Mouse (Mus musculus): ENCODE data around the gene Gm28038. TPM values are rescaled to one million over a fixed set of nuclear protein-coding genes. Genes with fewer than 3 reads are reported as not detected.

Gene Gm28038
- polyA plus RNA-seq (2014; fragmentation: Nextera tagmentation; extraction: Ambion mirVana), result not detected in 2 replicates

- Histone ChIP-seq H3K36me3 (ENCODE audit: control insufficient read depth, insufficient read depth, low read length) (no peaks in the 10 kb centered on the region), H3K4me2 (no peak within 1 kb of the TSS), H3K9me3 (ENCODE audit: control insufficient read depth, low read length) (no peaks in the 10 kb centered on the region), H3K27ac (ENCODE audit: low read depth, low read length) (no peak within 1 kb of the TSS), H3K4me3 (ENCODE audit: low read depth, low read length) (no peak within 1 kb of the TSS), H3K27me3 (ENCODE audit: control insufficient read depth, insufficient read depth, low read length) (no peaks in the 10 kb centered on the region), H3K9ac (ENCODE audit: low read length) (no peak within 1 kb of the TSS), H3K4me1 (ENCODE audit: control insufficient read depth, insufficient read depth, low read length) (peaks cover 8% of the 10 kb centered on the region)
- ATAC-seq (ENCODE audit: low FRiP score) (no peak), DNase-seq (ENCODE audit: low spot score, missing footprints) (no peak)
- 91% methylated on average over 11 of the region's 11 CpGs for WGBS
Observed at GRCm38 (mm10) chr2:30280743-30281142, at the start of gene Gm28038. Gene Gm28038, plus strand, starts transcription at chr2:30281043.

GRCm38 (mm10) chr2:30235593-30235992 lies 45.2 kb upstream of the Gm28038 start:
- Histone ChIP-seq H3K36me3 (ENCODE audit: control insufficient read depth, insufficient read depth, low read length) (peaks cover 4% of the 10 kb centered on the region; the same call in 1 of the 2 replicates), H3K4me3 (ENCODE audit: low read depth, low read length) (no peak overlapping the region), H3K4me2 (no peak overlapping the region), H3K4me1 (ENCODE audit: control insufficient read depth, insufficient read depth, low read length) (peaks cover 15% of the 10 kb centered on the region), H3K9me3 (ENCODE audit: control insufficient read depth, low read length) (no peaks in the 10 kb centered on the region), H3K9ac (ENCODE audit: low read length) (no peak overlapping the region), H3K27me3 (ENCODE audit: control insufficient read depth, insufficient read depth, low read length) (no peaks in the 10 kb centered on the region), H3K27ac (ENCODE audit: low read depth, low read length) (no peak overlapping the region)
- DNase-seq (ENCODE audit: low spot score, missing footprints) (no peak), ATAC-seq (ENCODE audit: low FRiP score) (no peak)
- 84% methylated on average over 5 of the region's 5 CpGs for WGBS

GRCm38 (mm10) chr2:30236426-30237198 lies 44.2 kb upstream of the Gm28038 start:
- H3K9me3 ChIP-seq (ENCODE audit: control insufficient read depth, low read length), result no peaks in the 10 kb centered on the region
- peaks cover 15% of the 10 kb centered on the region for H3K4me1 ChIP-seq (ENCODE audit: control insufficient read depth, insufficient read depth, low read length)
- peak overlapping the region; percentile 58 for H3K4me3 ChIP-seq (ENCODE audit: low read depth, low read length)
- peak overlapping the region; percentile 67 for H3K4me2 ChIP-seq
- no peaks in the 10 kb centered on the region for H3K27me3 ChIP-seq (ENCODE audit: control insufficient read depth, insufficient read depth, low read length)
- peak; percentile 14 for ATAC-seq (ENCODE audit: low FRiP score)
- WGBS, result 6% methylated on average over 18 of the region's 18 CpGs
- H3K27ac ChIP-seq (ENCODE audit: low read depth, low read length), result peak overlapping the region; percentile 52; the same call in 1 of the 2 replicates
- H3K36me3 ChIP-seq (ENCODE audit: control insufficient read depth, insufficient read depth, low read length), result peaks cover 9% of the 10 kb centered on the region; the same call in 1 of the 2 replicates
- DNase-seq (ENCODE audit: low spot score, missing footprints), result peak; percentile 90
- H3K9ac ChIP-seq (ENCODE audit: low read length), result peak overlapping the region; percentile 81

- H3K27me3 ChIP-seq (ENCODE audit: control insufficient read depth, insufficient read depth, low read length), result no peaks in the 10 kb centered on the region
- under 1% methylated on average over 56 of the region's 67 CpGs for WGBS
- DNase-seq (ENCODE audit: low spot score, missing footprints) (peak; percentile 100), ATAC-seq (ENCODE audit: low FRiP score) (peak; percentile 97)
- H3K36me3 ChIP-seq (ENCODE audit: control insufficient read depth, insufficient read depth, low read length), result peaks cover 9% of the 10 kb centered on the region; the same call in 1 of the 2 replicates
- peak within 1 kb of the TSS; percentile 58 for H3K4me3 ChIP-seq (ENCODE audit: low read depth, low read length)
- peaks cover 15% of the 10 kb centered on the region for H3K4me1 ChIP-seq (ENCODE audit: control insufficient read depth, insufficient read depth, low read length)
- H3K9me3 ChIP-seq (ENCODE audit: control insufficient read depth, low read length), result no peaks in the 10 kb centered on the region
- H3K27ac ChIP-seq (ENCODE audit: low read depth, low read length), result peak within 1 kb of the TSS; percentile 68
- H3K9ac ChIP-seq (ENCODE audit: low read length), result peak within 1 kb of the TSS; percentile 81
- H3K4me2 ChIP-seq, result peak within 1 kb of the TSS; percentile 72
Observed at GRCm38 (mm10) chr2:30237199-30237880, 43.5 kb upstream of the Gm28038 start, which contains the start of gene Lrrc8a. Gene Lrrc8a, plus strand, starts transcription at chr2:30237715.

- Histone ChIP-seq H3K36me3 (ENCODE audit: control insufficient read depth, insufficient read depth, low read length) (peaks cover 9% of the 10 kb centered on the region; the same call in 1 of the 2 replicates), H3K9ac (ENCODE audit: low read length) (peak overlapping the region; percentile 77), H3K9me3 (ENCODE audit: control insufficient read depth, low read length) (no peaks in the 10 kb centered on the region), H3K4me3 (ENCODE audit: low read depth, low read length) (peak overlapping the region; percentile 58), H3K27ac (ENCODE audit: low read depth, low read length) (peak overlapping the region; percentile 68), H3K4me1 (ENCODE audit: control insufficient read depth, insufficient read depth, low read length) (peaks cover 15% of the 10 kb centered on the region), H3K4me2 (peak overlapping the region; percentile 72), H3K27me3 (ENCODE audit: control insufficient read depth, insufficient read depth, low read length) (no peaks in the 10 kb centered on the region)
- no peak for DNase-seq (ENCODE audit: low spot score, missing footprints)
- WGBS, result 2% methylated on average over 19 of the region's 42 CpGs
- peak; percentile 92 for ATAC-seq (ENCODE audit: low FRiP score)
Observed at GRCm38 (mm10) chr2:30237881-30238280, 43.0 kb upstream of the Gm28038 start.

- ATAC-seq (ENCODE audit: low FRiP score), result no peak
Observed at GRCm38 (mm10) chr2:30238906-30239465, 41.9 kb upstream of the Gm28038 start.

GRCm38 (mm10) chr2:30239777-30240176 lies 41.1 kb upstream of the Gm28038 start:
- ATAC-seq (ENCODE audit: low FRiP score) (no peak), DNase-seq (ENCODE audit: low spot score, missing footprints) (no peak)
- H3K4me2 ChIP-seq, result no peak overlapping the region
- H3K27me3 ChIP-seq (ENCODE audit: control insufficient read depth, insufficient read depth, low read length), result no peaks in the 10 kb centered on the region
- no peak overlapping the region for H3K4me3 ChIP-seq (ENCODE audit: low read depth, low read length)
- peaks cover 15% of the 10 kb centered on the region; the same call in 1 of the 2 replicates for H3K36me3 ChIP-seq (ENCODE audit: control insufficient read depth, insufficient read depth, low read length)
- H3K27ac ChIP-seq (ENCODE audit: low read depth, low read length), result no peak overlapping the region
- no peaks in the 10 kb centered on the region for H3K9me3 ChIP-seq (ENCODE audit: control insufficient read depth, low read length)
- 92% methylated on average over 4 of the region's 4 CpGs for WGBS
- no peak overlapping the region for H3K9ac ChIP-seq (ENCODE audit: low read length)
- peaks cover 15% of the 10 kb centered on the region for H3K4me1 ChIP-seq (ENCODE audit: control insufficient read depth, insufficient read depth, low read length)

More at GRCm38 (mm10) chr2:30238906-30239465, 41.9 kb upstream of the Gm28038 start:
- Histone ChIP-seq H3K9ac (ENCODE audit: low read length) (peak overlapping the region; percentile 77), H3K9me3 (ENCODE audit: control insufficient read depth, low read length) (no peaks in the 10 kb centered on the region), H3K4me3 (ENCODE audit: low read depth, low read length) (peak overlapping the region; percentile 58), H3K27ac (ENCODE audit: low read depth, low read length) (no peak overlapping the region), H3K4me2 (peak overlapping the region; percentile 72), H3K36me3 (ENCODE audit: control insufficient read depth, insufficient read depth, low read length) (peaks cover 12% of the 10 kb centered on the region; the same call in 1 of the 2 replicates), H3K27me3 (ENCODE audit: control insufficient read depth, insufficient read depth, low read length) (no peaks in the 10 kb centered on the region), H3K4me1 (ENCODE audit: control insufficient read depth, insufficient read depth, low read length) (peaks cover 15% of the 10 kb centered on the region)
- no peak for DNase-seq (ENCODE audit: low spot score, missing footprints)
- WGBS, result 85% methylated on average over 3 of the region's 3 CpGs

- H3K36me3 ChIP-seq (ENCODE audit: control insufficient read depth, insufficient read depth, low read length), result peaks cover 15% of the 10 kb centered on the region; the same call in 1 of the 2 replicates
- H3K4me3 ChIP-seq (ENCODE audit: low read depth, low read length), result no peak within 1 kb of the TSS
- WGBS, result 88% methylated on average over 2 of the region's 2 CpGs
- no peak within 1 kb of the TSS for H3K4me2 ChIP-seq
- H3K27me3 ChIP-seq (ENCODE audit: control insufficient read depth, insufficient read depth, low read length), result no peaks in the 10 kb centered on the region
- ATAC-seq (ENCODE audit: low FRiP score), result no peak
- no peak within 1 kb of the TSS for H3K27ac ChIP-seq (ENCODE audit: low read depth, low read length)
- 0 out of 2 replicates have a peak within 1 kb of the TSS, but pooled peaks have one; percentile 7 for H3K9ac ChIP-seq (ENCODE audit: low read length)
- DNase-seq (ENCODE audit: low spot score, missing footprints), result no peak
- peaks cover 15% of the 10 kb centered on the region for H3K4me1 ChIP-seq (ENCODE audit: control insufficient read depth, insufficient read depth, low read length)
- no peaks in the 10 kb centered on the region for H3K9me3 ChIP-seq (ENCODE audit: control insufficient read depth, low read length)
Observed at GRCm38 (mm10) chr2:30240267-30240666, 40.6 kb upstream of the Gm28038 start, which contains the start of gene Gm28035. Gene Gm28035, plus strand, starts transcription at chr2:30240567.

Data from midbrain, embryonic 11.5 days (tissue).